Mouse (Mus musculus): Measurements from ENCODE around the gene Mdh2. TPM values are rescaled to one million over a fixed set of nuclear protein-coding genes. Genes with fewer than 3 reads are reported as not detected.

Mdh2 gene
- 725 TPM for polyA plus RNA-seq (2012; fragmentation: generic; extraction: Trizol)

- H3K4me2 ChIP-seq (ENCODE audit: low read depth), result peak within 1 kb of the TSS; percentile 92
- no peaks in the 10 kb centered on the region for H3K27me3 ChIP-seq (ENCODE audit: control insufficient read depth, insufficient read depth, insufficient read length)
- H3K36me3 ChIP-seq (ENCODE audit: control insufficient read depth, insufficient read depth), result peaks cover 17% of the 10 kb centered on the region
- peaks cover 38% of the 10 kb centered on the region for H3K79me2 ChIP-seq (ENCODE audit: control insufficient read depth, insufficient read depth)
- peak within 1 kb of the TSS; percentile 67 for H3ac ChIP-seq (ENCODE audit: control insufficient read depth, insufficient read length)
- TF ChIP-seq POLR2A (IDR thresholded peaks at IDR 0.05; ENCODE audit: insufficient read length, low read depth) (peak; percentile 99), REST (IDR thresholded peaks at IDR 0.05; ENCODE audit: insufficient read depth, insufficient read length) (peak; percentile 39), TCF12 (IDR thresholded peaks at IDR 0.05; ENCODE audit: insufficient read depth, poor library complexity, severe bottlenecking) (no peak), E2F4 (IDR thresholded peaks at IDR 0.05; ENCODE audit: insufficient read depth) (no peak), SRF (IDR thresholded peaks at IDR 0.05; ENCODE audit: control insufficient read depth, insufficient read length, low read depth) (peak; percentile 47), USF1 (IDR thresholded peaks at IDR 0.05; ENCODE audit: low read depth) (no peak), TCF3 (IDR thresholded peaks at IDR 0.05; ENCODE audit: insufficient read length, low read depth) (no peak), POLR2AphosphoS2 (IDR thresholded peaks at IDR 0.05; ENCODE audit: insufficient read length, low read depth) (peak; percentile 98)
- peak within 1 kb of the TSS; percentile 99 for H3K4me3 ChIP-seq
These were observed at the start of gene Mdh2 for GRCm38 (mm10) chr5:135778471-135779445. Mdh2 (plus strand) TSS chr5:135778480.

- Histone ChIP-seq H3ac (ENCODE audit: control insufficient read depth, insufficient read length) (no peak overlapping the region), H3K4me2 (ENCODE audit: low read depth) (no peak overlapping the region), H3K27me3 (ENCODE audit: control insufficient read depth, insufficient read depth, insufficient read length) (no peaks in the 10 kb centered on the region), H3K36me3 (ENCODE audit: control insufficient read depth, insufficient read depth) (peaks cover 9% of the 10 kb centered on the region), H3K79me2 (ENCODE audit: control insufficient read depth, insufficient read depth) (peaks cover under 1% of the 10 kb centered on the region), H3K4me3 (no peak overlapping the region)
- no peak for TF ChIP-seq REST (IDR thresholded peaks at IDR 0.05; ENCODE audit: insufficient read depth, insufficient read length)
- TF ChIP-seq USF1 (IDR thresholded peaks at IDR 0.05; ENCODE audit: low read depth), result no peak
- no peak for TF ChIP-seq POLR2AphosphoS2 (IDR thresholded peaks at IDR 0.05; ENCODE audit: insufficient read length, low read depth)
- no peak for TF ChIP-seq MYOG (IDR thresholded peaks at IDR 0.05; ENCODE audit: control insufficient read depth in 1 of 3, insufficient read depth in 1 of 3, insufficient read length in 2 of 3, low read depth in 2 of 3)
- no peak for TF ChIP-seq MAX (IDR thresholded peaks at IDR 0.05; ENCODE audit: low read depth)
- TF ChIP-seq CEBPB (IDR thresholded peaks at IDR 0.05; ENCODE audit: insufficient read depth, poor library complexity, severe bottlenecking), result no peak
- no peak for TF ChIP-seq POLR2A (IDR thresholded peaks at IDR 0.05; ENCODE audit: insufficient read length, low read depth)
- no peak for TF ChIP-seq TCF3 (IDR thresholded peaks at IDR 0.05; ENCODE audit: insufficient read length, low read depth)
- TF ChIP-seq SRF (IDR thresholded peaks at IDR 0.05; ENCODE audit: control insufficient read depth, insufficient read length, low read depth), result no peak
- no peak for TF ChIP-seq MYOD1 (IDR thresholded peaks at IDR 0.05; ENCODE audit: control insufficient read depth in 1 of 3, insufficient read length in 2 of 3, low read depth in 2 of 3)
- no peak for TF ChIP-seq E2F4 (IDR thresholded peaks at IDR 0.05; ENCODE audit: insufficient read depth)
- no peak for TF ChIP-seq TCF12 (IDR thresholded peaks at IDR 0.05; ENCODE audit: insufficient read depth, poor library complexity, severe bottlenecking)
These were observed 48.9 kb upstream of the Mdh2 start for GRCm38 (mm10) chr5:135729351-135729750.

GRCm38 (mm10) chr5:135730278-135730677 is 48.0 kb upstream of the Mdh2 start:
- TF ChIP-seq MAX (IDR thresholded peaks at IDR 0.05; ENCODE audit: low read depth) (no peak), USF1 (IDR thresholded peaks at IDR 0.05; ENCODE audit: low read depth) (no peak), MYOG (IDR thresholded peaks at IDR 0.05; ENCODE audit: control insufficient read depth in 1 of 3, insufficient read depth in 1 of 3, insufficient read length in 2 of 3, low read depth in 2 of 3) (no peak), POLR2A (IDR thresholded peaks at IDR 0.05; ENCODE audit: insufficient read length, low read depth) (no peak), E2F4 (IDR thresholded peaks at IDR 0.05; ENCODE audit: insufficient read depth) (no peak), TCF12 (IDR thresholded peaks at IDR 0.05; ENCODE audit: insufficient read depth, poor library complexity, severe bottlenecking) (no peak), POLR2AphosphoS2 (IDR thresholded peaks at IDR 0.05; ENCODE audit: insufficient read length, low read depth) (no peak), TCF3 (IDR thresholded peaks at IDR 0.05; ENCODE audit: insufficient read length, low read depth) (no peak), SRF (IDR thresholded peaks at IDR 0.05; ENCODE audit: control insufficient read depth, insufficient read length, low read depth) (no peak), REST (IDR thresholded peaks at IDR 0.05; ENCODE audit: insufficient read depth, insufficient read length) (no peak), CEBPB (IDR thresholded peaks at IDR 0.05; ENCODE audit: insufficient read depth, poor library complexity, severe bottlenecking) (no peak), MYOD1 (IDR thresholded peaks at IDR 0.05; ENCODE audit: control insufficient read depth in 1 of 3, insufficient read length in 2 of 3, low read depth in 2 of 3) (no peak)
- Histone ChIP-seq H3ac (ENCODE audit: control insufficient read depth, insufficient read length) (no peak overlapping the region), H3K36me3 (ENCODE audit: control insufficient read depth, insufficient read depth) (peaks cover 9% of the 10 kb centered on the region)

GRCm38 (mm10) chr5:135730916-135731315 is 47.4 kb upstream of the Mdh2 start:
- H3K4me2 ChIP-seq (ENCODE audit: low read depth), result no peak overlapping the region
- H3K36me3 ChIP-seq (ENCODE audit: control insufficient read depth, insufficient read depth), result peaks cover 10% of the 10 kb centered on the region
- H3ac ChIP-seq (ENCODE audit: control insufficient read depth, insufficient read length), result no peak overlapping the region
- no peak overlapping the region for H3K4me3 ChIP-seq
- H3K79me2 ChIP-seq (ENCODE audit: control insufficient read depth, insufficient read depth), result no peaks in the 10 kb centered on the region
- no peaks in the 10 kb centered on the region for H3K27me3 ChIP-seq (ENCODE audit: control insufficient read depth, insufficient read depth, insufficient read length)
- no peak for TF ChIP-seq TCF3 (IDR thresholded peaks at IDR 0.05; ENCODE audit: insufficient read length, low read depth)
- TF ChIP-seq POLR2AphosphoS2 (IDR thresholded peaks at IDR 0.05; ENCODE audit: insufficient read length, low read depth), result no peak

More at GRCm38 (mm10) chr5:135730278-135730677, 48.0 kb upstream of the Mdh2 start:
- H3K4me2 ChIP-seq (ENCODE audit: low read depth), result no peak overlapping the region
- H3K27me3 ChIP-seq (ENCODE audit: control insufficient read depth, insufficient read depth, insufficient read length), result no peaks in the 10 kb centered on the region
- H3K79me2 ChIP-seq (ENCODE audit: control insufficient read depth, insufficient read depth), result no peaks in the 10 kb centered on the region
- H3K4me3 ChIP-seq, result no peak overlapping the region
